Mouse (Mus musculus): Measurements from ENCODE around the gene Etv5. TPM values are rescaled to one million over a fixed set of nuclear protein-coding genes. Genes with fewer than 3 reads are reported as not detected.
A peak's percentile ranks its signal among the peaks of the same experiment; 100 is the strongest.

The Etv5 gene
- polyA plus RNA-seq, 1 experiment from 2014 or later = 37.5 TPM

GRCm38 (mm10) chr16:22460960-22461359 is 21.4 kb upstream of the Etv5 start:
- Histone ChIP-seq H3K4me1 (ENCODE audit: control insufficient read depth, insufficient read depth, low read length) (0 out of 2 replicates have a peak, but pooled peaks cover 3% of the 10 kb centered on the region), H3K9me3 (ENCODE audit: control insufficient read depth, low read length) (no peaks in the 10 kb centered on the region), H3K9ac (ENCODE audit: low read depth, low read length) (no peak overlapping the region), H3K36me3 (ENCODE audit: control insufficient read depth, insufficient read depth, low read length) (no peaks in the 10 kb centered on the region), H3K27ac (replicated peaks; ENCODE audit: low read depth, low read length) (no peak overlapping the region), H3K4me3 (ENCODE audit: low read depth, low read length) (no peak overlapping the region), H3K4me2 (ENCODE audit: low read depth, low read length) (no peak overlapping the region), H3K27me3 (replicated peaks; ENCODE audit: control insufficient read depth, insufficient read depth, low read length) (no peaks in the 10 kb centered on the region)
- ATAC-seq (ENCODE audit: low read depth) (no peak), DNase-seq (ENCODE audit: low spot score) (no peak)
- WGBS = 73% methylated on average over 1 of the region's 1 CpGs

GRCm38 (mm10) chr16:22452082-22452481 is 12.6 kb upstream of the Etv5 start:
- DNase-seq (ENCODE audit: low spot score) (no peak), ATAC-seq (ENCODE audit: low read depth) (no peak)
- Histone ChIP-seq H3K36me3 (ENCODE audit: control insufficient read depth, insufficient read depth, low read length) (no peaks in the 10 kb centered on the region), H3K9me3 (ENCODE audit: control insufficient read depth, low read length) (no peaks in the 10 kb centered on the region), H3K27me3 (replicated peaks; ENCODE audit: control insufficient read depth, insufficient read depth, low read length) (no peaks in the 10 kb centered on the region), H3K4me2 (ENCODE audit: low read depth, low read length) (no peak overlapping the region), H3K9ac (ENCODE audit: low read depth, low read length) (no peak overlapping the region), H3K27ac (replicated peaks; ENCODE audit: low read depth, low read length) (no peak overlapping the region), H3K4me3 (ENCODE audit: low read depth, low read length) (no peak overlapping the region), H3K4me1 (ENCODE audit: control insufficient read depth, insufficient read depth, low read length) (no peaks in the 10 kb centered on the region)
- WGBS = 68% methylated on average over 9 of the region's 9 CpGs

GRCm38 (mm10) chr16:22448093-22448492 is 8.6 kb upstream of the Etv5 start:
- no peaks in the 10 kb centered on the region for H3K27me3 ChIP-seq (replicated peaks; ENCODE audit: control insufficient read depth, insufficient read depth, low read length)
- 84% methylated on average over 6 of the region's 6 CpGs for WGBS
- ATAC-seq (ENCODE audit: low read depth) (no peak), DNase-seq (ENCODE audit: low spot score) (no peak)
- no peak overlapping the region for H3K27ac ChIP-seq (replicated peaks; ENCODE audit: low read depth, low read length)
- H3K4me3 ChIP-seq (ENCODE audit: low read depth, low read length) = no peak overlapping the region
- H3K36me3 ChIP-seq (ENCODE audit: control insufficient read depth, insufficient read depth, low read length) = no peaks in the 10 kb centered on the region
- H3K9ac ChIP-seq (ENCODE audit: low read depth, low read length) = no peak overlapping the region
- no peaks in the 10 kb centered on the region; the same call in 1 of the 2 replicates for H3K4me1 ChIP-seq (ENCODE audit: control insufficient read depth, insufficient read depth, low read length)
- no peak overlapping the region for H3K4me2 ChIP-seq (ENCODE audit: low read depth, low read length)
- H3K9me3 ChIP-seq (ENCODE audit: control insufficient read depth, low read length) = no peaks in the 10 kb centered on the region

- Histone ChIP-seq H3K27ac (replicated peaks; ENCODE audit: low read depth, low read length) (no peak overlapping the region), H3K4me2 (ENCODE audit: low read depth, low read length) (no peak overlapping the region), H3K4me3 (ENCODE audit: low read depth, low read length) (no peak overlapping the region), H3K27me3 (replicated peaks; ENCODE audit: control insufficient read depth, insufficient read depth, low read length) (no peaks in the 10 kb centered on the region), H3K4me1 (ENCODE audit: control insufficient read depth, insufficient read depth, low read length) (peaks cover 10% of the 10 kb centered on the region; the same call in 1 of the 2 replicates), H3K9me3 (ENCODE audit: control insufficient read depth, low read length) (no peaks in the 10 kb centered on the region), H3K9ac (ENCODE audit: low read depth, low read length) (no peak overlapping the region), H3K36me3 (ENCODE audit: control insufficient read depth, insufficient read depth, low read length) (no peaks in the 10 kb centered on the region)
- WGBS = 38% methylated on average over 6 of the region's 6 CpGs
- DNase-seq (ENCODE audit: low spot score) = no peak
- no peak for ATAC-seq (ENCODE audit: low read depth)
Observed at GRCm38 (mm10) chr16:22444786-22445185, 5.3 kb upstream of the Etv5 start.

DNA sequence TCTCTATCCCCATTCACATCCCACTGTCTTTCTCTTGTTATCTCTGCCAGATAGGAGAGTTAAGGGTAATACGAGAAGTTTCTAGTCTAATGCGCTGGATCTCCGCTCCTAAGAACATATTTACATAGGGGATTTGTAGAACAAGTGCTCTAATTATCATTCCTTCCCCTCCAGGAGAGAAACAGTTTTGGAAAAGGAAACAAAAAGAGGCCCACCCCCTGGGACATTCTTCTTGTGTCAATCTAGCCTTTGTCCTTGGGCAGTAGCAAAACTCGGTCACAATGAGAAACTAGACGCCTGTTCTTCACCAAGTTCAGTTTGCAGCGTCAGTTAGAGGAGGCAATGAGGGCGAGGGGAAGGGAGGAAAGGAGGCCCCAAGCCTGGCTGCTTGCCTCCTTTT is 2.7 kb upstream of the Etv5 start:
- H3K36me3 ChIP-seq (ENCODE audit: control insufficient read depth, insufficient read depth, low read length) = no peaks in the 10 kb centered on the region
- 41% methylated on average over 7 of the region's 7 CpGs for WGBS
- H3K9me3 ChIP-seq (ENCODE audit: control insufficient read depth, low read length) = no peaks in the 10 kb centered on the region
- no peaks in the 10 kb centered on the region for H3K27me3 ChIP-seq (replicated peaks; ENCODE audit: control insufficient read depth, insufficient read depth, low read length)
- ATAC-seq (ENCODE audit: low read depth) = no peak
- peak; percentile 46 for DNase-seq (ENCODE audit: low spot score)
- H3K4me3 ChIP-seq (ENCODE audit: low read depth, low read length) = no peak overlapping the region
- H3K4me2 ChIP-seq (ENCODE audit: low read depth, low read length) = no peak overlapping the region
- peaks cover 19% of the 10 kb centered on the region; the same call in 1 of the 2 replicates for H3K4me1 ChIP-seq (ENCODE audit: control insufficient read depth, insufficient read depth, low read length)
- no peak overlapping the region for H3K9ac ChIP-seq (ENCODE audit: low read depth, low read length)
- no peak overlapping the region for H3K27ac ChIP-seq (replicated peaks; ENCODE audit: low read depth, low read length)

DNA sequence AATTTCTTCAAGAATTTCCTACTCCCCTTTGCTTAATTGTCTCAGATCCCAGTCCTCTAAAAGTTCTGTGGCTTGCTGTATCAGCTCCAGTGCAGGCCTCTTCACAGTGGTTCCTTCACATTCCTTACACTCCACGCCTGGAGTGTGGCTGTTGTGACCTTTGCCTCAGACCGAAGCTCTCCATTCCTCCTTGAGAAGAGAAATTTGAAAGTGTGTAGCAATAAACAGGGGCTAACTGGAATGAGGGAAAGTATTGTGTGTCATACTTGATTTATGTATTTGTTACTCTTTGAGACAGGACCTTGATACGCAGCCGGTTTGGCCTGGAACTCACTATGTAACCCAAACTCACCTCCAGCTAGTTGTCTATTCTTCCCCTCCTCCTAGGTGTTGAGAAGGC is 1.8 kb upstream of the Etv5 start:
- Histone ChIP-seq H3K4me2 (ENCODE audit: low read depth, low read length) (no peak overlapping the region), H3K4me3 (ENCODE audit: low read depth, low read length) (no peak overlapping the region), H3K27ac (replicated peaks; ENCODE audit: low read depth, low read length) (no peak overlapping the region), H3K36me3 (ENCODE audit: control insufficient read depth, insufficient read depth, low read length) (no peaks in the 10 kb centered on the region), H3K9me3 (ENCODE audit: control insufficient read depth, low read length) (no peaks in the 10 kb centered on the region), H3K27me3 (replicated peaks; ENCODE audit: control insufficient read depth, insufficient read depth, low read length) (peaks cover 4% of the 10 kb centered on the region; the same call in 1 of the 2 replicates), H3K4me1 (ENCODE audit: control insufficient read depth, insufficient read depth, low read length) (peaks cover 19% of the 10 kb centered on the region; the same call in 1 of the 2 replicates), H3K9ac (ENCODE audit: low read depth, low read length) (no peak overlapping the region)
- DNase-seq (ENCODE audit: low spot score) = no peak
- ATAC-seq (ENCODE audit: low read depth) = no peak
- 80% methylated on average over 4 of the region's 4 CpGs for WGBS

DNA sequence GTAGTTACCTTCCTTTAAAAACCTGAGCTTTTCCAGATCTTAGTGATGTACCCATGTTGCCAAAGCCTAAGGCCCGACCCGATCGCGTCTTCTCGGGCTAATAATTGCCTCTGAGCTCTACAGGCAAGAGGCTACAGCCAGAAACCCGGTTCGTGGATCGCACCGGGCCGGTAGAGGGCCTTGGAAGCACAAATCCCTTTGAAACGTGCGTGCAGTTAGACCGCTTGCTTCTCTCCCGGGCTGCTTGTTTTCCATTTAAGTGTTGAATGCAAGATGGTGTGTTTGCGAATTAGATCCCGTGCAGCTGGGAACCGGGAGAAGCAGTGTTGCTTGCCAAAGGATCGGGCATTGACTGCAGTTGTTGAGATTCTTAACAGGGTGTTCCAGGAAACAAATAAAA is 750 bp upstream of the Etv5 start:
- Histone ChIP-seq H3K36me3 (ENCODE audit: control insufficient read depth, insufficient read depth, low read length) (no peaks in the 10 kb centered on the region), H3K4me1 (ENCODE audit: control insufficient read depth, insufficient read depth, low read length) (peaks cover 19% of the 10 kb centered on the region; the same call in 1 of the 2 replicates), H3K4me3 (ENCODE audit: low read depth, low read length) (peak overlapping the region; percentile 82), H3K27me3 (replicated peaks; ENCODE audit: control insufficient read depth, insufficient read depth, low read length) (peaks cover 4% of the 10 kb centered on the region; the same call in 1 of the 2 replicates), H3K4me2 (ENCODE audit: low read depth, low read length) (peak overlapping the region; percentile 75), H3K27ac (replicated peaks; ENCODE audit: low read depth, low read length) (peak overlapping the region; percentile 85), H3K9ac (ENCODE audit: low read depth, low read length) (peak overlapping the region; percentile 58), H3K9me3 (ENCODE audit: control insufficient read depth, low read length) (no peaks in the 10 kb centered on the region)
- ATAC-seq (ENCODE audit: low read depth) = no peak
- WGBS = under 1% methylated on average over 18 of the region's 18 CpGs
- DNase-seq (ENCODE audit: low spot score) = peak; percentile 82

- DNase-seq (ENCODE audit: low spot score) (peak; percentile 94), ATAC-seq (ENCODE audit: low read depth) (peak; percentile 7)
- Histone ChIP-seq H3K27ac (replicated peaks; ENCODE audit: low read depth, low read length) (peak overlapping the region; percentile 76), H3K4me2 (ENCODE audit: low read depth, low read length) (peak overlapping the region; percentile 91), H3K9me3 (ENCODE audit: control insufficient read depth, low read length) (no peaks in the 10 kb centered on the region), H3K9ac (ENCODE audit: low read depth, low read length) (peak overlapping the region; percentile 80), H3K4me3 (ENCODE audit: low read depth, low read length) (peak overlapping the region; percentile 82), H3K27me3 (replicated peaks; ENCODE audit: control insufficient read depth, insufficient read depth, low read length) (peaks cover 11% of the 10 kb centered on the region; the same call in 1 of the 2 replicates), H3K36me3 (ENCODE audit: control insufficient read depth, insufficient read depth, low read length) (no peaks in the 10 kb centered on the region), H3K4me1 (ENCODE audit: control insufficient read depth, insufficient read depth, low read length) (peaks cover 25% of the 10 kb centered on the region)
- under 1% methylated on average over 58 of the region's 59 CpGs for WGBS
Observed at GRCm38 (mm10) chr16:22438441-22439373, 812 bp downstream of the Etv5 start.

Measured in embryonic facial prominence, embryonic 14.5 days (tissue).